Mouse (Mus musculus): ENCODE results near the gene Olfr520.
"Not testable (repeated sequence)": the region's sequence is repeated elsewhere in the genome, so short reads cannot be mapped to it uniquely, and the experiment has no call there.

The Olfr520 gene

GRCm38 (mm10) chr7:99729973-99730372 is at the start of gene Olfr520:
Olfr520 (plus strand) TSS chr7:99730273.
- in situ Hi-C loops (cut with MseI, MboI): no loop called here

GRCm38 (mm10) chr7:99680771-99681170 is 49.3 kb upstream of the Olfr520 start:
- in situ Hi-C loops (cut with MseI, MboI): no loop called here

- in situ Hi-C loops (cut with MseI, MboI): no loop called here
Observed at GRCm38 (mm10) chr7:99684086-99684485, 46.0 kb upstream of the Olfr520 start.

GRCm38 (mm10) chr7:99690819-99691218 is 39.3 kb upstream of the Olfr520 start:
- in situ Hi-C loops (cut with MseI, MboI): no loop called here

- in situ Hi-C loops (cut with MseI, MboI): no loop called here
Observed at GRCm38 (mm10) chr7:99692396-99692795, 37.7 kb upstream of the Olfr520 start.

- in situ Hi-C loops (cut with MseI, MboI): no loop called here
Observed at GRCm38 (mm10) chr7:99693387-99693786, 36.7 kb upstream of the Olfr520 start.

GRCm38 (mm10) chr7:99693976-99694375 is 36.1 kb upstream of the Olfr520 start:
- in situ Hi-C loops (cut with MseI, MboI): no loop called here

- in situ Hi-C loops (cut with MseI, MboI): not testable (repeated sequence)
Observed at GRCm38 (mm10) chr7:99694424-99694823, 35.6 kb upstream of the Olfr520 start.

GRCm38 (mm10) chr7:99695471-99696057 is 34.5 kb upstream of the Olfr520 start:
- in situ Hi-C loops (cut with MseI, MboI): no loop called here

- in situ Hi-C loops (cut with MseI, MboI): no loop called here
Observed at GRCm38 (mm10) chr7:99698576-99698975, 31.5 kb upstream of the Olfr520 start.

GRCm38 (mm10) chr7:99699106-99699505 is 31.0 kb upstream of the Olfr520 start:
- in situ Hi-C loops (cut with MseI, MboI): no loop called here

- in situ Hi-C loops (cut with MseI, MboI): no loop called here
Observed at GRCm38 (mm10) chr7:99699709-99700151, 30.3 kb upstream of the Olfr520 start.

- in situ Hi-C loops (cut with MseI, MboI): no loop called here
Observed at GRCm38 (mm10) chr7:99700641-99701040, 29.4 kb upstream of the Olfr520 start.

- in situ Hi-C loops (cut with MseI, MboI): no loop called here
Observed at GRCm38 (mm10) chr7:99702201-99702600, 27.9 kb upstream of the Olfr520 start.

GRCm38 (mm10) chr7:99704736-99705519 is 25.1 kb upstream of the Olfr520 start:
- in situ Hi-C loops (cut with MseI, MboI): no loop called here

GRCm38 (mm10) chr7:99706341-99707037 is 23.6 kb upstream of the Olfr520 start:
- in situ Hi-C loops (cut with MseI, MboI): no loop called here

GRCm38 (mm10) chr7:99707038-99707595 is 23.0 kb upstream of the Olfr520 start:
- in situ Hi-C loops (cut with MseI, MboI): no loop called here

GRCm38 (mm10) chr7:99707671-99708070 is 22.4 kb upstream of the Olfr520 start:
- in situ Hi-C loops (cut with MseI, MboI): no loop called here

- in situ Hi-C loops (cut with MseI, MboI): no loop called here
Observed at GRCm38 (mm10) chr7:99708301-99708721, 21.8 kb upstream of the Olfr520 start.

GRCm38 (mm10) chr7:99708750-99709149 is 21.3 kb upstream of the Olfr520 start:
- in situ Hi-C loops (cut with MseI, MboI): no loop called here

- in situ Hi-C loops (cut with MseI, MboI): no loop called here
Observed at GRCm38 (mm10) chr7:99709992-99710391, 20.1 kb upstream of the Olfr520 start.

GRCm38 (mm10) chr7:99710476-99710875 is 19.6 kb upstream of the Olfr520 start:
- in situ Hi-C loops (cut with MseI, MboI): no loop called here
